Mouse (Mus musculus): ENCODE data around the gene Nyap2. TPM values are rescaled to one million over a fixed set of nuclear protein-coding genes. Genes with fewer than 3 reads are reported as not detected.

Gene Nyap2
- total and polyA plus RNA-seq, 2 experiments from 2014 or later, result 10.5 to 40.2 TPM

DNA sequence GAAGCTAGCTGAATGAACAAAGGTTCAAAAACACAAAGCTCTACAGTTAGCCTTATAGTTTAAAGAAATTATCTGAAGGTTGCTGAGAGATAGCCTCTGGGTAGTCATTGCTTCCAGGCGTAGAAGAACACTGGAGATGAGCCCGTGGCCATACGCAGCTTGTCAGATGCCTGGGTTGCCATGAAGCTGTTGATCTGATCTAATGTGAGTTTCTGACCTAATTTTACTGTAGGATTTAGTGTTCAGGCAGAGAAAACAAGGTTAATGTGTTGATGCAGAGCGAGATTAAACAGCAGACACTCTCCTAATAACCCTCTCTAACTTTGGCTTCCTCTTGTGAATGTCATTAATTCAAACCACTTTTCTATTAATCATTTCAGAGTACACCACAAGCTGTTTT lies 16.1 kb downstream of the Nyap2 start:
- no peak overlapping the region for H3K27ac ChIP-seq (ENCODE audit: low read depth, low read length)
- DNase-seq (ENCODE audit: low spot score), result no peak
- H3K4me3 ChIP-seq (ENCODE audit: low read depth, low read length), result no peak overlapping the region
- no peak for TF ChIP-seq CTCF (IDR thresholded peaks at IDR 0.05)
- H3K4me1 ChIP-seq (ENCODE audit: insufficient read depth, low read length), result no peaks in the 10 kb centered on the region
- H3K4me2 ChIP-seq (ENCODE audit: low read depth, low read length, poor library complexity, severe bottlenecking), result no peak overlapping the region
- ATAC-seq (ENCODE audit: low FRiP score), result no peak
- no peaks in the 10 kb centered on the region for H3K9me3 ChIP-seq (ENCODE audit: low read length)
- no peak overlapping the region for H3K9ac ChIP-seq (replicated peaks; ENCODE audit: low read length, poor library complexity, severe bottlenecking)
- 86% methylated on average over 4 of the region's 4 CpGs for WGBS
- H3K36me3 ChIP-seq (ENCODE audit: insufficient read depth, low read length), result no peaks in the 10 kb centered on the region
- no peaks in the 10 kb centered on the region for H3K27me3 ChIP-seq (ENCODE audit: insufficient read depth, low read length)

DNA sequence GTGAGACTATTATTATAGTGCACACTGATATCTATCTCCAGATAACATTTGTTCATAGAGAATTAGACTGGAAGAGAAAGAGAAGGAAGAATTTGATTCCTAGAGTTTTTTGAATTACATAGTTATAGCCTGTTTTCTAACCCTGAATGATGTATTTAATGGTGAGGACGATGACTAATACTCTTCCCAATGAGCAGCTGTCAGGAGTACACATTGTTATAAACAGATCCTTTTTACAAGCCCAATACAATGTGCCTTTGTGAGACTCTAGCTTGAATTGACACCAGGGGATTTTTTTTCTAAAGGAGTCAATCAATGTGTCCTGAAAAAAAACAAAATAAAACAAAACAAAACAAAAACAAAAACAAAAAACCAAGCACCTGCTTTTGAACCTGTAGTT lies 22.2 kb downstream of the Nyap2 start:
- no peak overlapping the region for H3K27ac ChIP-seq (ENCODE audit: low read depth, low read length)
- H3K36me3 ChIP-seq (ENCODE audit: insufficient read depth, low read length), result no peaks in the 10 kb centered on the region
- no peak overlapping the region for H3K4me2 ChIP-seq (ENCODE audit: low read depth, low read length, poor library complexity, severe bottlenecking)
- WGBS, result 10% methylated on average over 1 of the region's 1 CpGs
- no peak for ATAC-seq (ENCODE audit: low FRiP score)
- no peaks in the 10 kb centered on the region for H3K4me1 ChIP-seq (ENCODE audit: insufficient read depth, low read length)
- no peak overlapping the region for H3K9ac ChIP-seq (replicated peaks; ENCODE audit: low read length, poor library complexity, severe bottlenecking)
- H3K27me3 ChIP-seq (ENCODE audit: insufficient read depth, low read length), result no peaks in the 10 kb centered on the region
- H3K9me3 ChIP-seq (ENCODE audit: low read length), result no peaks in the 10 kb centered on the region
- TF ChIP-seq CTCF (IDR thresholded peaks at IDR 0.05), result no peak
- no peak overlapping the region for H3K4me3 ChIP-seq (ENCODE audit: low read depth, low read length)
- DNase-seq (ENCODE audit: low spot score), result no peak

DNA sequence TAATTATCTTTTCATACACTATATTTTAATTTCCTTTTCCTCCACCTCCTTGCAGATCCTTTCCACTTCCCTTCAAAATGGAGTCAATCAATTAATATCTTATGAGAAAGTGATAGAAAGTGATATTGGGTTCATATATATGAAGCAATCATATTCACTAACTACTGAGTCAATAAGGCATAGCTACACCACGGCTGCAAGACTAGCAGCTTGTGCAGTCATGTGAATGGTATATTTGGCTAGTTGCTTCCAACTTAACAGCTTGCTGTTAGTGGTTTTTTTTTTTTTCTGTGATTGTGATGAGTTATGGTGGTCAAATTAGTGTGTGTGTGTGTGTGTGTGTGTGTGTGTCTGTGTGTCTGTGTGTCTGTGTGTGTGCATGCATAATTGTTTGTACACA lies 25.0 kb downstream of the Nyap2 start:
- Histone ChIP-seq H3K4me2 (ENCODE audit: low read depth, low read length, poor library complexity, severe bottlenecking) (no peak overlapping the region), H3K4me1 (ENCODE audit: insufficient read depth, low read length) (no peaks in the 10 kb centered on the region), H3K9ac (replicated peaks; ENCODE audit: low read length, poor library complexity, severe bottlenecking) (no peak overlapping the region), H3K9me3 (ENCODE audit: low read length) (no peaks in the 10 kb centered on the region), H3K36me3 (ENCODE audit: insufficient read depth, low read length) (no peaks in the 10 kb centered on the region), H3K27ac (ENCODE audit: low read depth, low read length) (no peak overlapping the region), H3K27me3 (ENCODE audit: insufficient read depth, low read length) (no peaks in the 10 kb centered on the region), H3K4me3 (ENCODE audit: low read depth, low read length) (no peak overlapping the region)
- ATAC-seq (ENCODE audit: low FRiP score) (no peak), DNase-seq (ENCODE audit: low spot score) (no peak)
- no peak for TF ChIP-seq CTCF (IDR thresholded peaks at IDR 0.05)
- WGBS, result 78% methylated on average over 1 of the region's 1 CpGs

DNA sequence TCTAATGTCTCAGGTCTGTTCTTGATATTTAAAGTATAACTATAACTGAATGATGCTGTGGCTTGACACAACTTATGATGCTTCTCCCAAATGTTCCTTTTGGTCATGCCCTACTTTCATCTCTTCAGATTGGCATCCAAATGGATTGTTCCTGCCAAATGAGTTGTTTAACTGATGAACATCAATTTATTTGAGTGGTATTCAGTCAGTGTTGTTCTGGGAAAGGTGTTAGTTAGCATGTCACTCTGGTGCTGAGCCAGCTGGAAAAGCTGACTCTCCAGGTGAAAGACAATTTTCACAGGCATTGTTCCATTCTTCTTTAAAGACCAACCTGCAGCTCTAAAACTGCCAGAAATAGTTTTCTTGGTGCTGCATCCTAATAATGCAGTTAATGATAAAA lies 43.0 kb downstream of the Nyap2 start:
- ATAC-seq (ENCODE audit: low FRiP score) (no peak), DNase-seq (ENCODE audit: low spot score) (no peak)
- Histone ChIP-seq H3K9me3 (ENCODE audit: low read length) (no peaks in the 10 kb centered on the region), H3K27me3 (ENCODE audit: insufficient read depth, low read length) (no peaks in the 10 kb centered on the region), H3K9ac (replicated peaks; ENCODE audit: low read length, poor library complexity, severe bottlenecking) (no peak overlapping the region), H3K4me3 (ENCODE audit: low read depth, low read length) (no peak overlapping the region), H3K36me3 (ENCODE audit: insufficient read depth, low read length) (no peaks in the 10 kb centered on the region), H3K4me2 (ENCODE audit: low read depth, low read length, poor library complexity, severe bottlenecking) (no peak overlapping the region), H3K27ac (ENCODE audit: low read depth, low read length) (no peak overlapping the region), H3K4me1 (ENCODE audit: insufficient read depth, low read length) (no peaks in the 10 kb centered on the region)
- TF ChIP-seq CTCF (IDR thresholded peaks at IDR 0.05), result no peak

DNA sequence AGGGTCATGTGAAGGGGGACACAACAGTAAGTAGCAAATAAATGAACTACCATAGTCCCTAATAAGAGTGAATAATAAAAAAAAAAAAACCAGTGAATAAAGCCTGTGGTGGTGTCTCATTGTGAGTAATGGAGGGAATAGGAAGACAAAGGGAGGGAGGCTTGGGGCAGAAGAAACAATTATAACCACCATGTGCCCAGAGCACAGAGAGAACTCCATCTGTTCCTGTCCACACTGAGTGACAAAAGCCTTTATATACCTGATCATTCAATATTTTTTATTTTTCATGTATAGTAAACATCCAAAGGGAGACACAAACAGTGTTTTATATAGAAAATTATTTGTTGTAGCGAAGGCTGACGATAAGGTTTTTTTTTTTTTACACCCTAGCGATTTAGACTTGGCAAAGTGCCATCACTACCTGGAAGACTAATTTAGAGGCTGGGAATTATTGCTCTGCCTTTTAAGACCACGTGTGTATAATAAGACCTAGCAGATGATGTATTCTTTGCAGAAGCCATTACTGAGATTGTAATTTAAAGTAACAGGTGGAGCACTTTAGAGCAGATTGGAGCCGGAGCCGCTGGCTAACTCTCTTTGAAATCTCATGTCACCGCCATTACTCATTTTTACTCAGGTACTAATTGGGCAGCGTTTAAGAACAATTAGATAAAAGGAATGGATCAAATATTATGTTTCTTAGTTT lies 55.4 kb downstream of the Nyap2 start:
- WGBS, result 68% methylated on average over 8 of the region's 8 CpGs
- H3K36me3 ChIP-seq (ENCODE audit: insufficient read depth, low read length), result no peaks in the 10 kb centered on the region
- no peak for ATAC-seq (ENCODE audit: low FRiP score)
- TF ChIP-seq CTCF (IDR thresholded peaks at IDR 0.05), result no peak
- H3K27me3 ChIP-seq (ENCODE audit: insufficient read depth, low read length), result no peaks in the 10 kb centered on the region
- H3K4me1 ChIP-seq (ENCODE audit: insufficient read depth, low read length), result no peaks in the 10 kb centered on the region
- H3K9me3 ChIP-seq (ENCODE audit: low read length), result no peaks in the 10 kb centered on the region
- no peak overlapping the region for H3K9ac ChIP-seq (replicated peaks; ENCODE audit: low read length, poor library complexity, severe bottlenecking)
- H3K4me2 ChIP-seq (ENCODE audit: low read depth, low read length, poor library complexity, severe bottlenecking), result no peak overlapping the region
- H3K4me3 ChIP-seq (ENCODE audit: low read depth, low read length), result no peak overlapping the region
- peak; percentile 35 for DNase-seq (ENCODE audit: low spot score)
- no peak overlapping the region for H3K27ac ChIP-seq (ENCODE audit: low read depth, low read length)

DNA sequence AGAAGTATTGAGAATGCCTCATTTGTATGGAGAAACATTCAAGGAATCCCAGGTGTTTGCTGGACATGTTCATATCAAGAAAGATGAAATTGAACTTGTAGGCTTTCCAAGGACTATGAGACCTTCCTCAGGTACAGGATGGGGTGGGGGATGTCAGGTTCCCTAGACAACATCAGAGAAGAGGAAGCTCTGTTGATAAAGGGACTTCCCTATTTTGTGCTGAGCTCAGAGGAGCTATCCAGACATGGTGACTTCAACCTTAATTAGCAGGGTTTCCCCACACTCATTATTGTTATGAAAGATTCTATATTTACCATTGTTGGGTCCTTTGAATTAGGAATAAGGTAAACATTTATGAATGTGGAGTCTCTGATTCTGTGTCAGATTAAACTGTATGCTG lies 67.1 kb downstream of the Nyap2 start:
- no peak for TF ChIP-seq CTCF (IDR thresholded peaks at IDR 0.05)
- no peaks in the 10 kb centered on the region for H3K27me3 ChIP-seq (ENCODE audit: insufficient read depth, low read length)

More for the DNA sequence above, 67.1 kb downstream of the Nyap2 start:
- Histone ChIP-seq H3K27ac (ENCODE audit: low read depth, low read length) (no peak overlapping the region), H3K4me1 (ENCODE audit: insufficient read depth, low read length) (no peaks in the 10 kb centered on the region), H3K4me2 (ENCODE audit: low read depth, low read length, poor library complexity, severe bottlenecking) (no peak overlapping the region), H3K9ac (replicated peaks; ENCODE audit: low read length, poor library complexity, severe bottlenecking) (no peak overlapping the region), H3K36me3 (ENCODE audit: insufficient read depth, low read length) (no peaks in the 10 kb centered on the region), H3K4me3 (ENCODE audit: low read depth, low read length) (no peak overlapping the region), H3K9me3 (ENCODE audit: low read length) (no peaks in the 10 kb centered on the region)
- ATAC-seq (ENCODE audit: low FRiP score), result no peak
- no peak for DNase-seq (ENCODE audit: low spot score)

All from midbrain, postnatal 0 days (tissue).